Mouse (Mus musculus): ENCODE measurements around the gene Dcaf17.

Dcaf17 gene

DNA sequence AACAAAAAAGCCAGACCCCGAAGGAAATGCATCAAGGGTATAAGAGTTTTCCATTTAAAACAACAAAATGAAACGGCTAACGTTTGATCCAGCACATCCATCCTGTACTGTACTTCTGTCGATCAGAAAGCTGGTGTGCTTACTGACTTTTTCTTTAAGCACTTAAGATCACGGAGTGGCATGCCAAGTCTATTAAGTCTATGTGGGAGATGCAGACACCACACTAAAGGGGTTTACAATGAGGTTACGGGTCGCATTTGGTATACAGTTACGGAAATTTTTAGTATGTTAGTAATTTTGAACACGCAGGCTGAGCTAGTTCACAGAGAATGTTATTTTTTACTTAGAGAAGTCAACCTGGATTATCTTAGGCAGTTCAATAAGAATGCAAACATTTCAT is 412 bp upstream of the Dcaf17 start:
- DNase-seq (ENCODE audit: low read depth, low spot score) = no peak

DNA sequence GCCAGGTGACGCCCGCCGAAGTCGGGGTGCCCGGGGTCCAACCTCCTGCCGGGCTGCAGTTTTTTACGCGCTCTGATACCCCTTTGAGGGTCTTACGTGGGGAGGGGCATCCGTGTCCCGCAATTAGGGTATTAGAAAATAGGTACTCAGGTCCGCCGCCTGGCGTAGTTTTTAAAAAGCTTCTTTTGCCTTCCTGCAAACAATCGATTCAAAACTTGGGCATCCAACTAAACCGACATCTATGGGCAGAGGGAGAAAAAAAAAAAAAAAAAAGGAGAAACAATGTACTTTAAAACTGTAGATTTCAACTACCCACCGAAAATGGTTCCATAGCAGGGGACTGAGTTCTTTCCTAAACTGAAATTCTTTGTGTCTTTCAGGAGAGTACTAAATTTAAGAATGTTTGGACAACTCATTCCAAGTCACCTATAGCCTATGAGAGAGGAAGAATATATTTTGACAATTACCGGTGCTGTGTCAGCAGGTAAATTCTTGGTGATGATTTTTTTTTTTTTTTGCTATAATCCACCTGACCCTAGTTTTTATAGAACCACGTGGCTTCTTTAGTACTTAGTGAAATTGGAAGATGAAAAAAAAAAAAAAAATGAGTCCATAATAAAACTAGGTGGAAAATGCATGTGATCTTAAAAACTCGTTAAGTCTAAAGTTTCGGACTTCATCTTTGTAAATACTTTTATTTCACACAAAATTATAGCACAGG is 1.1 kb downstream of the Dcaf17 start:
- no peak for DNase-seq (ENCODE audit: low read depth, low spot score)

DNA sequence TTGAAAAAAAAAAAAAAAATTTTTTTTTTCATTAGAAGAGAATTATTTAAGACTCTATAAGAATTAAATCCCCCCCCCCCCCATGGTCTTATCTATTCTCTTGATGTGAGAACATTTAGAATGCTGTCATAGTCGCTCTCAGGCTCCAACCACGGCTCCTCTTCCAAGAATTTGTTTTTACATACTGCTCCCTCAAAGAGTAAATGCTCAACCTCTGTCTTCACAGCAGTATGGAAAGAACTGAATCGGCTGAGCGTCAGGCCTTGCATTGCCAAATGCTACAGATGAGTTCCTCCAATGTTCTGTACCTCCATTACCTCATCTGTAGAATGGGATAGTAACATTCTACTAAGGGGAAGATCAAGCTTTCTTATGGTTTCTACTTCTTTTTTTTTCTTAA is 16.5 kb downstream of the Dcaf17 start:
- DNase-seq (ENCODE audit: low read depth, low spot score) = no peak

DNA sequence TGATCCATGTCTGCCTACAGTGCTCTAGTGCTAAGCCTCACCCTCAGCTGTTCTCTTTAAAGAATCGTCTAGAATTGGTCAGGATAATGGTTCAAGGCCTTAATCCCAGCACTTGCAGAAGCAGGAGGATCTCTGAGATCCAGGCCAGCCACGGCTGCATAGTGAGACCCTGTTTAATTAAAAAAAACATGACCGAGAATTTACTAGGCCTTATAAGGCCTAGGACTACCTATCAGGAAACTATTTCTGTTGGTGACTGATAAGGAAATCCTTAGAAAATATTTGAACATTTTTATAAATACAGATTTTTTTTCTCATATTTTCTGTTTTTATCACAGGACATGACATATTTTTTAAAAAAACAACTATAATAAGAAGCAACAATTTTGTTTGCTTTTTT is 18.2 kb downstream of the Dcaf17 start:
- DNase-seq (ENCODE audit: low read depth, low spot score) = no peak

DNA sequence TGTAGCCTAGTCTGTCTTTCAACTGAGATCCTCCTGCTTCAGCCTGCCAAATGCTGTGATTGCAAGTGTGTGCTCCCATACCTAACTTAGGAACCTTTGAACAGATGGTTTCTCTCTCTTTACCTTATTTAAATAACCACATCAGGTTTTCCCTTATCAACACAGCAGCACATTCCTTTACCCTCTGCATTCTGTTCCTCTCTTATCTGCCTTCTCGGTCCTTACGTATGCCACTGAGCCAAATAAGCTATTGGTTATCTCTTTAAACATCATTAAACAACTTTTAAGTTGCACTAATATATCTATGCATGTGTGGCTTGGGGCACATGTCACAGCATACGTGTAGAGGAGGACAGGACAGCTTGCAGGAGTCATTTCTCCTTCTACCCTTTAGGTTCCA is 18.7 kb downstream of the Dcaf17 start:
- DNase-seq (ENCODE audit: low read depth, low spot score) = no peak

DNA sequence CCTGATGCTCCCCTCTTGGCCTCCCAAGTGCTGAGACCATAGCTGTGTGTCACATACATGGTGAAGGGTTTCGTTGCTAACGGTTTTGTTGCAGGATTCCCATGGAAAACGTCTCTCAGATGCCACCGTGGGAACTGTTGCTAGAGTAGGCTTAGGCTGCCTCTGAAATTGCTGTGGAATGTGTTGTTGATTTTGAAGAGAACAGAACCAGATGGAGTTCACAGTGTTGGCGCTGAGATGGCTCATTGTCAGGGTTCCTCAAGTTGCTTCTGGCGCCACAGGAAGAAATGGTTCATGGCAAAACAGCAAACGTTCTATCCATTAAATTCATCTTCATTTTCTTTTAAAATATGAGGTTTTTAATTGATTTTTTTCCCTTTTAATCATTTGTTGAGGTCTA is 27.3 kb downstream of the Dcaf17 start:
- DNase-seq (ENCODE audit: low read depth, low spot score) = no peak

DNA sequence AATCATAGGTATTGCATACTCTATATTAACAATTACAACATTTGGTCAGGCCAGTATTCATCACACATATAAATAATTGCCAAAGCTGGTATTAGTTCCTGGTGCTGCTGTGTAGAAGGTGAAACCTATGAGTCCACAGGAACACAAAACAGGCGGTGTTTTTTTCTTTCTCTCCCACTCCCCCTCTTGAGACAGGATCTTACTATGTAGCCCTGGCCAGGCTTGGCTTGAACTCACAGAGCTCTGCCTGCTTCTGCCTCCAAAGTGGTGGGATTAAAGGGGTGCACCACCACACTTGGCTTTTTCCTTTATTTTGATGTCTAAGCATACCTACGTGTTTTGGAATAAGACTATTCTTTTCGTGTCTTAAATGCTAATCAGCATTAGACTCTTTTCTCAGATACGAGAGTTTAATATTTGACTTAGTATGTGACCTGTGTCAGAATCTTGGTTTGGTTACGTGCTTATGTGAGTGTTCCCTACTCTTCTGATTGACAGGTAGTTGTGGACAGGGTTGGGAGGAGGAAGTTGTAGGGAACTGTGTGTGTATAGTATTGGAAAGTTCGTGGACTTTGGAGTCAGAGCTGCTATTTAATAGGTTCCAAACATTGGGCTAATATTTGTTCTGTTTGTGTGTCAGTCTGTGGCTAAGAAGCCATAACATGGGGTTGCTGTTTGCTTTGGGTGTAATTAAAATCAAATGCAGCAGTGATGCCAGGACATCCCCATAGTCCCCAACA is 28.5 kb downstream of the Dcaf17 start:
- DNase-seq (ENCODE audit: low read depth, low spot score) = no peak

DNA sequence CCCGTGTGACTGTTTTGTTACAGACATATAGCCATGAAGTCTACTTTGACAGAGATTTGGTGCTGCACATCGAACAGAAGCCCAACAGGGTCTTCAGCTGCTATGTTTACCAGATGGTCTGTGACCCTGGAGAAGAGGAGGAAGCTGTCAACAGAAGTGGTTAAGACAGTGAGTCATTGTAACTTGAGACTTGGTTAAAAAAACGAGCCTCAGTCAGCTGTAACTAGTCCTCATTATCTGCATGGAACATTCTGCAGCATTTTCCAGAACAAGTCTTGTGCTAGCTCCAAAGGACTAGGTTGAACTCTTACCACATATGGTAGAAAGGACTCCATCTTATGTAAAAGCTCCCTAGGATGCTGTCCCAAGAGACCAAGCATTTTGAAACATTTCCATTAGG is 34.6 kb downstream of the Dcaf17 start:
- DNase-seq (ENCODE audit: low read depth, low spot score) = no peak

DNA sequence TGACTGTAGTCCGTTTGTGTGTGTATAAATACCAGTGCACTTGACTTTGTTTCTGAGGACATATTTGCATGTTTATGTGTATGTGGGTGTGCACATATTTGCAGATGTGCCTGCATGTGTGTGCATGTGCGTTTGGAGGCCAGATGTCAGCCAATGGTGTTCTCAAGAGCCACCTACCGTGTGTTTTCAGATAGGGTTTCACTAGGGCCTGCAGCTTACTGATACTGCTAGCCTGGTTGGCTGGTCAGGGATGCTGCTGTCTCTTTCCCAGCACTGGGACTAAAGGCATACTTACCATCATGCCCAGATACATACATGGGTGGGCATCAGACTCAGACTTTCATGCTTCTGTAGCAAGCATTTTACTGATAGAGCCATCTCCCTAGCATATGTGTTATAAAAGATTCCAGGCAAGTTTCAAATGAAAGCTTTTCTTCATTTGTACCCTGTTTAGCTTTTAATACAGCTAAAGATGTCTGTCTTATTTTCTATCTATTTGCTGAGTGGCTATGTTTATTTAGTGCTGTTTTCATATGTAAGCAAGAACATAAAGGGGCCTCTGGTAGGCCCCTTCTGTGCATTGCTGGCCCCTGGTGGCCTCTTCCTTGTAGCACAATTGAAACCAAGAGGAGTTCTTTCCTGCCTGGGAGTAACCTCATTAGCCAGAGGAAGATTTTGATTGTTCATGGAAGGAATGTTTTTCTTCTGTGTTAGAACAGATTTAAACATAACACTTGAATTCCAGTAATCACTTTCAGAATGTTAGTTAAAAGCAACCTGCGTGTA is 35.7 kb downstream of the Dcaf17 start:
- no peak for DNase-seq (ENCODE audit: low read depth, low spot score)

DNA sequence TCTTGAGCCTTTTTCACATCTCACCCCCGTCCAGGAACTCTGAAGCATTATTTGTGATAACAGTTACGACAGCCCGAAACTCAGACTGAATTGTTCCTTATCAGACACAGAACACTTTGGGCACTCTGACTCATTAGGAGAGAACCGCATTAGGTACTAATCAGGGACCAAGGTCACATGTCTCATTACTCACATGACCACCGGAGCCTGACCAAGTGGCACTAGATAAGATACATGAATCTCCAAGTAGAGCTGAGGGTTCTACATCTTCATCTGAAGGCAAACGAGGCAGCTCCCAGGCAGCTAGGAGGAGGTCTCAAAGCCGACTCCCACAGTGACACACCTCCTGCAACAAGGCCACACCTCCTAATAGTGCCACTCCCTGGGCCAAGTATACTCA is 41.0 kb downstream of the Dcaf17 start:
- DNase-seq (ENCODE audit: low read depth, low spot score) = no peak

DNA sequence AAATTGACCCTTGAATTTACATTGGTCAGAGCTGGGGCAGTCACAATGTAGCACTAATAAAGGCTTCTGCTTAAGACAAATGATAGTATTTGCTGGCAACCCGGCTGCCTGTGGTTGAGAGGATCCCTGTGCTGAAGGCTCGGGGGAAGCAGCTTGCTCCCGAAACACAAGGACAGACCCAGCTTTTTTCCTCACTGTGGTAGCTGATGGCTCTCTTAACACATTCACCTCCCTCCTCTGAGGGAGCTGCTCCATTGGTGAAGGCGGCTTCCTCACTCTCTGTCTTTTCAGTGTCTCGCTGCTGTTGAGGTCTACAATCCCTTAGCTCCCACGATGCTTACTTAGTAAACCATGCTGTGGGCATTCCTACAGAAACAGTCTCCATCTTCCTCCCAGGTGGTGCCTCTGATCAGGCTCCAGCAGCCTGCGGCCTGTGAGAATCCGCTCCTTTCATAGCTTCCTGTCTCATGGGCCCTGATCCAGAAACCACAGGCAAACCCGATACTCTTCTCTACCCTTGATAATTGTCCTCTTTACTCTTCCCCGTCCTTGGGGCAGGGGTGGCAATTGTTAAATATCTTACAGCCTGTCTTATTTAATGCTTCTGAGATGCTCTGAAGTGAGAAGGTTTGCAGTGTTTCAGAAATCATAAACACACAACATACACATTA is 47.6 kb downstream of the Dcaf17 start:
- DNase-seq (ENCODE audit: low read depth, low spot score) = no peak

DNA sequence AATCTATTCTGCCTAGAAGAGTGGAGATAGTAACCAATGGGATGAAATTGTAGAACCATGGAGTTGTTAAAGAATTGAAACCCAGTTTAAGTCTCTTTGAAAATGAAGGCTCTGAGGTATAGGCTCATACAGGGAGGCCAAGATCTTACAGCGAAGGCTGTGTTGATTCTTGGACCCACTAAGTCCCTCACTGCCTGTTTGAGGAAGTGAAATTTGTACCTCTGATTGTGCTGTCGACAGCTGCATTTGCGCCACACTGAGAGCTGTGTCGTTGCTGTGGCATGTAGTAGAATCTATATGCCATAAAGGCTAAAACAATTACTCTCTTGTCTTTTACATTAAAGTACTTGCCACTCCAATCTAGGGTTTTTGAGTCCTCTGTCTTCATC is 48.2 kb downstream of the Dcaf17 start:
- no peak for DNase-seq (ENCODE audit: low read depth, low spot score)

DNA sequence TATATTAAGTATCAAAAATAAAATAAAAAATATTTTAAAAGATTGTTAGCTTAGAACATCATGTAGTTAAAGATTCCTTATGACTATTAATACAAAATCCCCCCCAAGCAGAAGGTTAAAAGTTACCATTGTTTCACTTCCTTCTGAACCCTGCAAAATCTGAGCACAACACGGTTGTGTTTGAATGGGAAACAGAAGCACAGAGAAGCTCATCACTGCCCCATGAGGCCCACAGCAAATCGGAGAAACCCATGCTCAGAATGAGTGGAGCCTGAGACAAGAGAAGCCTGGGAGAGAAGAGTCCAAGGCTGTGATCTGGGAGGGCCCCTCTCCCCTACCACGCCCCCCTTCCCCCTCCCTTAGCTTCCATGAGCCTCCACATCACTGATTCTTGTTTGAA is 49.6 kb downstream of the Dcaf17 start:
- DNase-seq (ENCODE audit: low read depth, low spot score) = no peak

DNA sequence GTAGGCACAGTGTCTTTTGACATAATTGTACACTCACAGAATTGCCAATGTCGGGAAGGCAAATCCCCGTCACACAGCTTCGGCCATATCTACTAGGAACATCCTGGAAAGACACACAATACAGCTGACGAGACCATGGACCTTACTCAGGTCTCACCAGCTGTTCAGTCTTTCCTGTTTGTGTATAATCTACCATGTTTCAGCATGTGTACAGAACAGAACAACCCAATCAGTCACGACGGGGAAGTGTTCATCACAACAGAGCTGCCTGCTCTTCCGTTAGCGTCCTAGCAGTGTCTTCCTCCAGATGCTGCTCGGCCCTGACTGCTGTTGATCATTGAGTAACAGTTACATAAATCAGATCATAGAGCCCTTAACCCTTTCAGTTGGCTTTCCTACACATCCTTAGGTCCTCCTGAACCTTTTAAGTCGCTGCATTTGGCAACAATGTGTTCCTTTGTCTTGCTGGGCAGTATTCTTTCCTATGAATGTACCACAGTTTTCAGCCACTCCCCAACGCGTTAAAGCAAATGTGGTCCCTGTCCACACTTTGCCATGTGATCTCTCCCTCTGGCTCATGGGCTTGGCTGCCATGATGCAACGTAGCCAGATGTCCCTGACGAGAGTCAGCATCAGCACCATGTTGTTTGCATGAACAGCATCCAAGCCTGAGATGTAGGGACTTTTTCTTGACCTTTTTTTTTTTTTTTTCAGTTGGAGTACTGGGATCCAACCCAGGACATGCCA is 50.5 kb downstream of the Dcaf17 start:
- no peak for DNase-seq (ENCODE audit: low read depth, low spot score)

DNA sequence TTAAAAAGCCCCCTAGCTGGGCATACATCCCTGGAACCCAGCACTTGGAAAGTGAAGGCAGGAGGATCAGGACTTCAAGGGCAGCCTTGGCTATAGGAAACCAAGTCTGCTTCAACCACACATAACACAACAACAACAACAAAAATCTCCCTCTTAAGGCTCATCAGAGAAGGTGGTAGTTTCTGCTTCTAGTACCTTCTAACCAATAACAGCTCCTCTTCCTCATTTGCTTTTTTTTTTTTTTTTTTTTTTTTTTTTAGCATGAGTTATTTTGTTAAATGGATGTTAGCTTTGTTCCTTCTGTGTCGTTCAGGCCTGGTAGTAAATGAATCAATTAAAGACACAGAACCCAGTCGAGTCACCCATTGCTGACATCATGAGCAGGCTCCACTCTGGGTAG is 52.1 kb downstream of the Dcaf17 start:
- DNase-seq (ENCODE audit: low read depth, low spot score) = no peak

DNA sequence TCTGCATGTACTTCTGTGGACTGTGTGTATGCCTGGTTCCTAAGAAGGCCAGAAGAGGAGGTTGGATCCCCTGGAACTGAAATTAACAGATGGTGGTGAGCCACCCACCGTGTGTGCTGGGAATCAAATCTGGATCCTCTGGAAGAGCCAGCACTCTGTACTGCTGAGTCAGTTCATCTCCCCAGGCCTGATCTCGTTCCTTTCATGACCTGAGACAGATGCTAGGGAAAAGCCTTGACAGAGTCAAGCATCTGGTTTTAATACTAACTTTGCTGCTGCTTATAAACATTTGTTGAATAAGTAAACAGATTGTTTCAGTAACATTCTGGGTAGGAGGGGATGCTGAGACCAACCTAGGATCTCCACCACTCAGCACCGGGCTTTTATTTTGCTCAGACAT is 53.4 kb downstream of the Dcaf17 start:
- no peak for DNase-seq (ENCODE audit: low read depth, low spot score)

DNA sequence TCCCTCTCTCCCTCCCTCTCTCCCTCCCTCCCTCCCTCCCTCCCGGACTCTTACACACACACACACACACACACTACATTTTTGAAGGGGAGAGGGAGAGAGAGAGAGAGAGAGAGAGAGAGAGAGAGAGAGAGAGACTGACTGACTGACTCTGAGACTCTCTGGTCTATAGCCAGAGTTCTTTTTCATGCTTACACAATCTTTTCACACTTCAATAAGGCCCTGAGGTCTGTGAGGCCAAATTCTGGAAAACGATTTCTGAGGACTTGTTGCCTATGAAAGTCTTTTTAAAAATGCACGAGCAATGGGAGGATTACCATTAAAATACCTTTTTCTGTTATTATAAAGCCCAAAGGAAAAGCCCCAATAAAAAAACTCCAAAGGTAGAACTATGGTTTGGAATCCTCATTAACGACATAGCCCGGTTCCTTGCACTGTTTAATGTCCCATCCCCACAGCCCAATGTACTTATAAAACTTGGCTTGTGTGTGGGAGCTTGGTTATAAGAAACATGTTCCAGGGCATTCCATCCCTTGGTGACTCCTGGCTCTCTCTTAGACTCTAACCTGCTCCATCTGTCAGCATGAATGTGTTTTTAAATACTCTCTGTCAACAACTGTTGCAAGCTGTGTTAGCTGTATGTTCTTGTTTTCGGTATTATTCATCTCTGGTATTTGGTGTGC is 58.5 kb downstream of the Dcaf17 start:
- no peak for DNase-seq (ENCODE audit: low read depth, low spot score)

DNA sequence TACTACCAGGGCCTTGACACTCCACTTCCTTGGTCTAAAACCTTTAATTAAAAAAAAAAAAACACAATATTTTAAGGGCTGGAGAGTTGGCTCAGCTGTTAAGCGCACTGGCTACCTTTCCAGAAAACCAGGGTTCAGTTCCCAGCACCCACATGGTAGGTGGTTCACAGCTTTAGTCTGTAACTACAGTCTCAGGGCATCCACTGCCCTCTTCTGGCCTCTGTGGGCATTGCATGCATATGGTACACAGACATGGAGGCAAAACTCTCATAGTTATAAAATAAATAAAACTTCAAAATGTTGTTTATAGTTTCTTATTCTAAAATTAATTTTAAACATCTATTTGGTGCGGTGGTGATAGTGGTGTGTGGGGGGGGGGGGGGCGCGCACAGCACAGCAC is 61.0 kb downstream of the Dcaf17 start:
- DNase-seq (ENCODE audit: low read depth, low spot score) = no peak

DNA sequence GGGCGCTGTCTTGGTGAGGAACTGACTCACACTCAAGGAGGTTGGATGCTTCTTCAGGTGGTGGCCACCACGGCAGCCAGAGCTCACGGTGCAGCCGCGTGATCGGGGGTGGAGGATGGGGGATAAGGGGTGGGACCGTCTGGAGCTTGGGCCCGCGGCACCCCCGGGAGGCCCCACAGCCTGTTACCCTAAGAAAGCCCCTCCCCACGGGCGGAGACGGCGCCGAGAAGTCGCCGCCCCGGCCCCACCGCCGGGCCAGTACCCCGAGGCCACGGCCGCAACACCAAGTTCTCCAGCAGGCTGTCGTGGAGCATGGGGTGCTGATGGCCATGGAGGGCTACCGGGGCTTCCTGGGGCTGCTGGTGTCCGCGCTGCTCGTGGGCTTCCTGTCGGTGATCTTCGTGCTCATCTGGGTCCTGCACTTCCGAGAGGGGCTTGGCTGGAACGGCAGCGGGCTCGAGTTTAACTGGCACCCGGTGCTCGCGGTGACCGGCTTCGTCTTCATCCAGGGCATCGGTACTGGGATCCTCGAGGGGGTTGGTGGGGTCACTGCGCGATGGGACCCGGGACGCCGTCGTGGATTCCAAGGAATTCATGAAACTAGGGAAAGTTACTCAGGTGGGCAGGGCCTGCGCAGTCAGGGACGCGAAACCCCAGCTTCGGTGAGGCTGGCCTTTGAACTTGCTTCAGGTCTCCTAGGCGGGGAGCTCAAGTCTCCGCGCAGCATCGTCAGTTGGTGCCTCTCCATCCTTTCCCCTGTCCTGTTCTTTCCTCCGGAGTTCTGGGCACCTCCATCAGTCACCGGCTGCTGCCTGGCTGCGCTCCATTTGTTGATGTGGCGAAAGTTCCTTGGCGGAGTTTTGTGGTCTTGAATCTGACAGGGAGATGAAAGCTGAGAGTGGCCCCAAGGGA is 62.9 kb downstream of the Dcaf17 start, which contains the start of gene Cybrd1:
Cybrd1 (plus strand) TSS at position 127 of the 912 bp plus-strand sequence.
- no peak for DNase-seq (ENCODE audit: low read depth, low spot score)

DNA sequence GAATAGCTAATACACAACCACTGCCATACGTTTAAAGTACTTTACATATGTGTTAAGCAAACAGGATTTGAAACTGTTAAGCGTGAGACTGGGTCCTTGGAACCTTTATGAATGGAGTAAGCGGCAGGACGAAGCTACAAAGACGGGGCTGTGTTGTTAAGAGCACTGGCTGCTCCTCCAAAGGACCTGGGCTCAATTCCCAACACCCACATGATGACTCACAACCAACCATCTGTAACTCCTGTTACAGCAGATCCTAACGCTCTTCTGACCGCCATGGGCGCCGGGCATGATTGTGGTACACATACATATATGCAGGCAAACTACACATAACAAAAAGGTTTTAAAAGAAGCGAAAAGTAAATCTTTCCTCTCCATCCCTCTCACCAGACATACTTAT is 65.7 kb downstream of the Dcaf17 start:
- DNase-seq (ENCODE audit: low read depth, low spot score) = no peak

Data from WW6 (cell line).